Mouse (Mus musculus) MEL (cell line): Measurements from ENCODE around the gene Rabep2. TPM values are rescaled to one million over a fixed set of nuclear protein-coding genes. Genes with fewer than 3 reads are reported as not detected.

Experiments used
- DNase-seq: peaks from one replicate; pipeline ENCODE4 v3.0.0; 2011; ENCODE audit warnings: low read depth, low spot score
- H3K27ac ChIP-seq: 2 replicates; pipeline ENCODE4 v1.5.1; 2012; ENCODE audit warnings: low read depth, mild to moderate bottlenecking, control low read depth, low read length, moderate library complexity; ENCODE audit not compliant: control insufficient read depth
- H3K27me3 ChIP-seq, 2 experiments: fragments of 150-350 bp in 1 of 2; sonication (generic) in 1 of 2; 2 replicates each; pipeline ENCODE4 v1.6.1; 2012; ENCODE audit warnings: low read length in 2 of 2, mild to moderate bottlenecking in 2 of 2, improper control_type of control experiment in 1 of 2, moderate library complexity in 1 of 2; ENCODE audit not compliant: insufficient read depth in 2 of 2, control insufficient read depth in 1 of 2
- H3K36me3 ChIP-seq, 2 experiments: 2 replicates each; pipeline ENCODE4 v1.6.1; 2012 to 2014; ENCODE audit warnings: low read length in 2 of 2, improper control_type of control experiment in 1 of 2, inconsistent platforms in 1 of 2, mild to moderate bottlenecking in 1 of 2; ENCODE audit not compliant: insufficient read depth in 2 of 2, control insufficient read depth in 1 of 2
- H3K4me1 ChIP-seq, 2 experiments: fragments of 150-350 bp in 1 of 2; sonication (generic) in 1 of 2; 2 replicates each; pipeline ENCODE4 v1.6.1; 2012; ENCODE audit warnings: low read length in 2 of 2, improper control_type of control experiment in 1 of 2, mild to moderate bottlenecking in 1 of 2; ENCODE audit not compliant: insufficient read depth in 2 of 2, control insufficient read depth in 1 of 2
- H3K4me3 ChIP-seq, 2 experiments: fragments of 150-350 bp in 1 of 2; sonication (generic) in 1 of 2; 2 replicates each; pipeline ENCODE4 v1.5.1; 2012; ENCODE audit warnings: low read depth in 2 of 2, low read length in 2 of 2, mild to moderate bottlenecking in 2 of 2, moderate library complexity in 2 of 2, control low read depth in 1 of 2, improper control_type of control experiment in 1 of 2; ENCODE audit not compliant: control insufficient read depth in 1 of 2, insufficient read depth in 1 of 2
- H3K79me2 ChIP-seq: 2 replicates; pipeline ENCODE4 v1.6.1; 2012; ENCODE audit warnings: mild to moderate bottlenecking, low read length, moderate library complexity; ENCODE audit not compliant: control insufficient read depth, poor library complexity, insufficient read depth
- H3K9ac ChIP-seq: 2 replicates; pipeline ENCODE4 v1.6.1; 2012; ENCODE audit warnings: low read depth, mild to moderate bottlenecking, control low read depth, low read length, moderate library complexity; ENCODE audit not compliant: control insufficient read depth, poor library complexity, severe bottlenecking
- H3K9me3 ChIP-seq: fragments of 150-350 bp; sonication (generic); replicated peaks from 2 replicates; pipeline ENCODE4 v1.6.1; 2012; ENCODE audit warnings: mild to moderate bottlenecking, low read length, improper control_type of control experiment, moderate library complexity; ENCODE audit not compliant: insufficient read depth
- BHLHE40 ChIP-seq: IDR thresholded peaks from 2 replicates; pipeline ENCODE4 v1.6.1; 2012; ENCODE audit warnings: low read depth, mild to moderate bottlenecking, inconsistent platforms, low read length, improper control_type of control experiment, borderline replicate concordance
- CHD2 ChIP-seq: IDR thresholded peaks from 2 replicates; pipeline ENCODE4 v1.6.1; 2011; ENCODE audit warnings: low read length, improper control_type of control experiment
- CTCF ChIP-seq, 3 experiments: IDR thresholded peaks in 2 of 3; conservative IDR thresholded peaks in 1 of 3; 2 replicates each; pipeline ENCODE4 v1.5.1; 2011 to 2012; ENCODE audit warnings: low read length in 3 of 3, low read depth in 2 of 3, mild to moderate bottlenecking in 2 of 3, improper control_type of control experiment in 1 of 3, inconsistent platforms in 1 of 3, mixed read lengths in 1 of 3, moderate library complexity in 1 of 3; ENCODE audit not compliant: control insufficient read depth in 1 of 3, insufficient read depth in 1 of 3, poor library complexity in 1 of 3, severe bottlenecking in 1 of 3
- ELF1 ChIP-seq: IDR thresholded peaks from 2 replicates; pipeline ENCODE4 v1.6.1; 2014; ENCODE audit warnings: low read depth, mild to moderate bottlenecking, inconsistent platforms, low read length, improper control_type of control experiment, moderate library complexity
- ETS1 ChIP-seq: IDR thresholded peaks from 2 replicates; pipeline ENCODE4 v1.6.1; 2012; ENCODE audit warnings: low read depth, mild to moderate bottlenecking, inconsistent platforms, low read length, improper control_type of control experiment, moderate library complexity
- GATA1 ChIP-seq: IDR thresholded peaks from 2 replicates; pipeline ENCODE4 v1.6.1; 2011; ENCODE audit warnings: low read depth, low read length, improper control_type of control experiment
- HCFC1 ChIP-seq: IDR thresholded peaks from 2 replicates; pipeline ENCODE4 v1.6.1; 2012; ENCODE audit warnings: low read depth, mild to moderate bottlenecking, inconsistent platforms, low read length, improper control_type of control experiment, moderate library complexity
- MAX ChIP-seq: IDR thresholded peaks from 2 replicates; pipeline ENCODE4 v1.6.1; 2011; ENCODE audit warnings: low read length, improper control_type of control experiment
- MAZ ChIP-seq: IDR thresholded peaks from 2 replicates; pipeline ENCODE4 v1.6.1; 2012; ENCODE audit warnings: low read depth, mild to moderate bottlenecking, inconsistent platforms, low read length, improper control_type of control experiment
- MEF2A ChIP-seq: IDR thresholded peaks from 2 replicates; pipeline ENCODE4 v1.6.1; 2014; ENCODE audit warnings: low read depth, mild to moderate bottlenecking, inconsistent platforms, low read length, improper control_type of control experiment; ENCODE audit not compliant: poor library complexity, insufficient replicate concordance, severe bottlenecking; ENCODE audit errors: extremely low read depth
- MXI1 ChIP-seq: IDR thresholded peaks from 2 replicates; pipeline ENCODE4 v1.6.1; 2011; ENCODE audit warnings: mild to moderate bottlenecking, low read depth, low read length, improper control_type of control experiment
- MYB ChIP-seq: IDR thresholded peaks from 2 replicates; pipeline ENCODE4 v1.6.1; 2011; ENCODE audit warnings: mild to moderate bottlenecking, low read depth, low read length, improper control_type of control experiment
- NELFE ChIP-seq: IDR thresholded peaks from 2 replicates; pipeline ENCODE4 v1.6.1; 2011; ENCODE audit warnings: low read depth, low read length, improper control_type of control experiment
- NRF1 ChIP-seq: IDR thresholded peaks from 2 replicates; pipeline ENCODE4 v1.6.1; 2014; ENCODE audit warnings: low read depth, mild to moderate bottlenecking, inconsistent platforms, low read length, improper control_type of control experiment, moderate library complexity; ENCODE audit not compliant: poor library complexity, insufficient read depth, severe bottlenecking
- POLR2A ChIP-seq, 2 experiments: IDR thresholded peaks; 2 replicates each; pipeline ENCODE4 v1.6.1; 2011 to 2012; ENCODE audit warnings: low read length in 2 of 2, mild to moderate bottlenecking in 2 of 2, control low read depth in 1 of 2, improper control_type of control experiment in 1 of 2, low read depth in 1 of 2, moderate library complexity in 1 of 2; ENCODE audit not compliant: control insufficient read depth in 1 of 2, insufficient read depth in 1 of 2, poor library complexity in 1 of 2
- RAD21 ChIP-seq: IDR thresholded peaks from 2 replicates; pipeline ENCODE4 v1.6.1; 2011; ENCODE audit warnings: mild to moderate bottlenecking, low read depth, low read length, improper control_type of control experiment
- SIN3A ChIP-seq: IDR thresholded peaks from 2 replicates; pipeline ENCODE4 v1.6.1; 2012; ENCODE audit warnings: low read length, improper control_type of control experiment, inconsistent platforms
- SMC3 ChIP-seq: IDR thresholded peaks from 2 replicates; pipeline ENCODE4 v1.6.1; 2011; ENCODE audit warnings: low read depth, low read length, improper control_type of control experiment
- TAL1 ChIP-seq: IDR thresholded peaks from 2 replicates; pipeline ENCODE4 v1.6.1; 2012; ENCODE audit warnings: mild to moderate bottlenecking, inconsistent platforms, low read length, moderate library complexity, mixed read lengths
- TCF12 ChIP-seq: IDR thresholded peaks from 2 replicates; pipeline ENCODE4 v1.6.1; 2014; ENCODE audit warnings: low read depth, mild to moderate bottlenecking, inconsistent platforms, low read length, improper control_type of control experiment, moderate library complexity
- USF2 ChIP-seq, 2 experiments: IDR thresholded peaks; 2 replicates each; pipeline ENCODE4 v1.6.1; 2011 to 2012; ENCODE audit warnings: improper control_type of control experiment in 2 of 2, low read length in 2 of 2, borderline replicate concordance in 1 of 2, inconsistent platforms in 1 of 2, low read depth in 1 of 2, mild to moderate bottlenecking in 1 of 2; ENCODE audit not compliant: insufficient read depth in 1 of 2
- ZC3H11A ChIP-seq: IDR thresholded peaks from 2 replicates; pipeline ENCODE4 v1.6.1; 2012; ENCODE audit warnings: low read depth, mild to moderate bottlenecking, inconsistent platforms, low read length, improper control_type of control experiment
- ZKSCAN1 ChIP-seq: IDR thresholded peaks from 2 replicates; pipeline ENCODE4 v1.6.1; 2012; ENCODE audit warnings: low read depth, mild to moderate bottlenecking, inconsistent platforms, low read length, improper control_type of control experiment, moderate library complexity
- ZNF384 ChIP-seq: IDR thresholded peaks from 2 replicates; pipeline ENCODE4 v1.6.1; 2012; ENCODE audit warnings: low read depth, mild to moderate bottlenecking, inconsistent platforms, low read length, improper control_type of control experiment
- polyA plus RNA-seq, 2 experiments: library from polyadenylated mRNA; stranded (reverse) in 1 of 2; unstranded in 1 of 2; fragments of >175 nt in 1 of 2; fragments of >200 nt in 1 of 2; gene quantifications; 2 replicates each; pipeline versions ENCODE4 v1.2.1 to v1.2.4; 2012; ENCODE audit warnings: low replicate concordance in 2 of 2, low read depth in 1 of 2; ENCODE audit not compliant: insufficient read length in 2 of 2, insufficient read depth in 1 of 2, missing spikeins in 1 of 2
- total RNA-seq: library from RNA; depleted of rRNA; stranded (reverse); fragments of 300-350 nt; gene quantifications from 2 replicates; pipeline ENCODE4 v1.2.3, GENCODE M21; 2012

The Rabep2 gene
- total and polyA plus RNA-seq, 3 experiments, result 12.9 to 16.2 TPM; not detected in 1

GRCm38 (mm10) chr7:126460623-126461399 lies 32.3 kb downstream of the Rabep2 start:
- H3K36me3 ChIP-seq, result peaks cover 0 to 23% of the 10 kb centered on the region in 2 experiments; a peak in 2 of 4 replicates
- no peak overlapping the region for H3K9ac ChIP-seq
- H3K27ac ChIP-seq, result no peak overlapping the region
- no peaks in the 10 kb centered on the region for H3K9me3 ChIP-seq
- no peak for DNase-seq
- no peaks in the 10 kb centered on the region for H3K27me3 ChIP-seq
- peaks cover 21 to 29% of the 10 kb centered on the region in 2 experiments for H3K4me1 ChIP-seq
- H3K4me3 ChIP-seq, result no peak overlapping the region
- no peaks in the 10 kb centered on the region for H3K79me2 ChIP-seq
- TF ChIP-seq MAZ (no peak), ZKSCAN1 (no peak), SMC3 (no peak), POLR2A (IDR thresholded peaks at IDR 0.05; ENCODE audit: control insufficient read depth in 1 of 2, insufficient read depth in 1 of 2, low read depth in 1 of 2, low read length in 2 of 2, poor library complexity in 1 of 2) (no peak), ZNF384 (no peak), ETS1 (no peak), ZC3H11A (no peak), MYB (no peak), MXI1 (no peak), MEF2A (no peak)

GRCm38 (mm10) chr7:126461626-126462025 lies 33.1 kb downstream of the Rabep2 start:
- H3K9me3 ChIP-seq, result no peaks in the 10 kb centered on the region
- H3K4me3 ChIP-seq, result no peak overlapping the region
- H3K9ac ChIP-seq, result no peak overlapping the region
- no peaks in the 10 kb centered on the region for H3K79me2 ChIP-seq
- DNase-seq, result no peak
- H3K27ac ChIP-seq, result no peak overlapping the region
- peaks cover 0 to 19% of the 10 kb centered on the region in 2 experiments; a peak in 2 of 4 replicates for H3K36me3 ChIP-seq
- peaks cover 18 to 23% of the 10 kb centered on the region in 2 experiments for H3K4me1 ChIP-seq
- TF ChIP-seq TAL1, result no peak
- TF ChIP-seq TCF12, result no peak
- TF ChIP-seq POLR2A (IDR thresholded peaks at IDR 0.05; ENCODE audit: control insufficient read depth in 1 of 2, insufficient read depth in 1 of 2, low read depth in 1 of 2, low read length in 2 of 2, poor library complexity in 1 of 2), result no peak
- TF ChIP-seq GATA1, result no peak
- no peak for TF ChIP-seq NELFE
- no peak for TF ChIP-seq MAZ
- no peak for TF ChIP-seq MAX
- TF ChIP-seq CTCF (IDR thresholded peaks at IDR 0.05 in 2 of 3, conservative IDR thresholded peaks at IDR 0.05 in 1 of 3; ENCODE audit: control insufficient read depth in 1 of 3, insufficient read depth in 1 of 3, low read depth in 2 of 3, low read length in 3 of 3, poor library complexity in 1 of 3, severe bottlenecking in 1 of 3), result no peak
- TF ChIP-seq SIN3A, result no peak
- no peak for TF ChIP-seq NRF1
- TF ChIP-seq SMC3, result no peak
- no peak for TF ChIP-seq BHLHE40
- no peak for TF ChIP-seq RAD21
- TF ChIP-seq USF2 (IDR thresholded peaks at IDR 0.05; ENCODE audit: borderline replicate concordance in 1 of 2, insufficient read depth in 1 of 2, low read depth in 1 of 2, low read length in 2 of 2), result no peak
- no peak for TF ChIP-seq HCFC1
- TF ChIP-seq CHD2, result no peak
- TF ChIP-seq ELF1, result no peak
- TF ChIP-seq ZNF384, result no peak
- no peaks in the 10 kb centered on the region for H3K27me3 ChIP-seq
